ENCODE assay signal across 8 mouse cellular contexts in genomic region chr15:78531901-78532469, GRCm38 (mm10). TPM values are rescaled to one million over a fixed set of nuclear protein-coding genes. Genes with fewer than 3 reads are reported as not detected.
DNase-seq lines count a peak whose midpoint lies in the region; ATAC-seq lines count a peak whose summit lies in the region.

No protein-coding gene starts in this region.

- peak overlapping the region; percentile 54 for H3K4me3 ChIP-seq in heart, embryonic 10.5 days
- H3K4me3 ChIP-seq in kidney, embryonic 15.5 days (replicated peaks) = peak overlapping the region; percentile 37

- H3K9me3 ChIP-seq in heart, embryonic 10.5 days = no peaks in the 10 kb centered on the region
- H3K9me3 ChIP-seq in kidney, embryonic 15.5 days (replicated peaks) = no peaks in the 10 kb centered on the region

- peaks cover 44% of the 10 kb centered on the region for H3K4me1 ChIP-seq in heart, embryonic 10.5 days
- H3K4me1 ChIP-seq in kidney, embryonic 15.5 days = peaks cover 43% of the 10 kb centered on the region

- H3K27me3 ChIP-seq in heart, embryonic 10.5 days (ENCODE audit: insufficient read depth, poor library complexity, severe bottlenecking) = peaks cover 15% of the 10 kb centered on the region
- H3K27me3 ChIP-seq in kidney, embryonic 15.5 days = no peaks in the 10 kb centered on the region

- ATAC-seq in erythroblast, adult 5-6 weeks (replicated peaks; ENCODE audit: low FRiP score, poor library complexity, severe bottlenecking) = peak; percentile 74
- ATAC-seq in kidney, embryonic 15.5 days (replicated peaks; ENCODE audit: low FRiP score) = peak; percentile 81
- ATAC-seq in monocyte, adult 5-6 weeks (replicated peaks; ENCODE audit: insufficient number of reproducible peaks, low FRiP score, low TSS enrichment, poor library complexity, severe bottlenecking) = peak; percentile 91

- no peaks in the 10 kb centered on the region for H3K36me3 ChIP-seq in heart, embryonic 10.5 days
- no peaks in the 10 kb centered on the region for H3K36me3 ChIP-seq in kidney, embryonic 15.5 days

- peak overlapping the region; percentile 90 for H3K27ac ChIP-seq in heart, embryonic 10.5 days
- peak overlapping the region; percentile 91 for H3K27ac ChIP-seq in kidney, embryonic 15.5 days

- under 1% methylated on average over 25 of the region's 25 CpGs for WGBS in heart, embryonic 10.5 days
- WGBS in kidney, embryonic 15.5 days = under 1% methylated on average over 25 of the region's 25 CpGs

- peak overlapping the region; percentile 59 for H3K4me2 ChIP-seq in kidney, embryonic 15.5 days

- H3K9ac ChIP-seq in kidney, embryonic 15.5 days = peak overlapping the region; percentile 47

- peak; percentile 96 for DNase-seq in B cell, adult 2 months
- DNase-seq in brain, adult 2 months (ENCODE audit: low read depth, low spot score) = peak; percentile 99
- peak; percentile 96 for DNase-seq in heart, embryonic 10.5 days (ENCODE audit: low spot score)
- DNase-seq in liver = peak; percentile 88
- DNase-seq in spleen, postnatal 4 days (ENCODE audit: low spot score in 2 of 2) = peak; percentile 89 to 96

RNA-seq across cellular contexts. Expression of gene C1qtnf6, which starts 0.8 kb away (rescaled TPM):
- total RNA-seq in erythroblast, adult 5-6 weeks (2015; ENCODE audit: low replicate concordance) = not detected in 2 replicates
- total RNA-seq in erythroblast, adult 5-6 weeks (2017; ENCODE audit: low replicate concordance) = 0.28 and 0.43 TPM in 2 replicates
- polyA plus RNA-seq in heart, embryonic 10.5 days (2016; fragmentation: Nextera tagmentation; extraction: Ambion mirVana) = 19.0 and 28.4 TPM in 2 replicates
- polyA plus RNA-seq in kidney, embryonic 15.5 days (2015; fragmentation: Nextera tagmentation; extraction: Ambion mirVana) = 27.7 and 30.4 TPM in 2 replicates
- total RNA-seq in monocyte, adult 5-6 weeks (2017) = 0.67 to 0.87 TPM in 2 of 3 replicates, not detected in the other

RNA-seq across cellular contexts. Expression of gene Sstr3, which starts 12.5 kb away (rescaled TPM):
- total RNA-seq in erythroblast, adult 5-6 weeks (2015; ENCODE audit: low replicate concordance) = not detected in 2 replicates
- not detected in 2 replicates for total RNA-seq in erythroblast, adult 5-6 weeks (2017; ENCODE audit: low replicate concordance)
- 0.12 TPM in 1 of 2 replicates, not detected in the other for polyA plus RNA-seq in heart, embryonic 10.5 days (2016; fragmentation: Nextera tagmentation; extraction: Ambion mirVana)
- 0.30 and 0.58 TPM in 2 replicates for polyA plus RNA-seq in kidney, embryonic 15.5 days (2015; fragmentation: Nextera tagmentation; extraction: Ambion mirVana)
- 0.10 to 0.29 TPM in 2 of 3 replicates, not detected in the other for total RNA-seq in monocyte, adult 5-6 weeks (2017)

RNA-seq across cellular contexts. Expression of gene Il2rb, which starts 36.9 kb away (rescaled TPM):
- total RNA-seq in erythroblast, adult 5-6 weeks (2015; ENCODE audit: low replicate concordance) = 0.42 and 9.0 TPM in 2 replicates
- total RNA-seq in erythroblast, adult 5-6 weeks (2017; ENCODE audit: low replicate concordance) = 0.28 and 1.0 TPM in 2 replicates
- polyA plus RNA-seq in heart, embryonic 10.5 days (2016; fragmentation: Nextera tagmentation; extraction: Ambion mirVana) = not detected in 2 replicates
- 0.44 and 0.60 TPM in 2 replicates for polyA plus RNA-seq in kidney, embryonic 15.5 days (2015; fragmentation: Nextera tagmentation; extraction: Ambion mirVana)
- 102 to 350 TPM (median 102 TPM) in 3 replicates for total RNA-seq in monocyte, adult 5-6 weeks (2017)

RNA-seq across cellular contexts. Expression of gene Rac2, which starts 40.6 kb away (rescaled TPM):
- total RNA-seq in erythroblast, adult 5-6 weeks (2015; ENCODE audit: low replicate concordance) = 142 and 153 TPM in 2 replicates
- 34.3 and 78.9 TPM in 2 replicates for total RNA-seq in erythroblast, adult 5-6 weeks (2017; ENCODE audit: low replicate concordance)
- 5.9 and 13.0 TPM in 2 replicates for polyA plus RNA-seq in heart, embryonic 10.5 days (2016; fragmentation: Nextera tagmentation; extraction: Ambion mirVana)
- 8.1 and 11.1 TPM in 2 replicates for polyA plus RNA-seq in kidney, embryonic 15.5 days (2015; fragmentation: Nextera tagmentation; extraction: Ambion mirVana)
- 125 to 216 TPM (median 199 TPM) in 3 replicates for total RNA-seq in monocyte, adult 5-6 weeks (2017)

Comparison
In these comparisons a context has a peak if more than half of its experiments do, and no peak if none do; other contexts are left out.
1. Peak in every context shown above with its lines: DNase-seq, ATAC-seq, H3K4me3 ChIP-seq and H3K27ac ChIP-seq.
2. RNA of gene Il2rb, which starts 36.9 kb away (total RNA-seq): 102 to 350 TPM in monocyte, adult 5-6 weeks; 0.28 to 9.0 TPM in erythroblast, adult 5-6 weeks; every median in the first group is over 10 times any median in the second.